Mouse (Mus musculus) cortical plate, adult 2 months (tissue): ENCODE measurements at regions not wholly inside any gene's neighbourhood (a gene's known extent, or its start where the extent isn't known, plus 50 kb on each side); places are given as distances from the start of the nearest gene placed in this dataset.

Experiments
- CTCF ChIP-seq: fragments of 200-500 bp; IDR thresholded peaks from 2 replicates; pipeline ENCODE4 v1.5.1; 2011; ENCODE audit warnings: mild to moderate bottlenecking, control low read depth, low read length; ENCODE audit not compliant: insufficient read depth; ENCODE audit errors: extremely low read depth
- POLR2A ChIP-seq: fragments of 200-500 bp; IDR thresholded peaks from 2 replicates; pipeline ENCODE4 v1.6.1; 2011; ENCODE audit warnings: mild to moderate bottlenecking, low read length, control low read depth; ENCODE audit not compliant: insufficient read depth; ENCODE audit errors: extremely low read depth

DNA sequence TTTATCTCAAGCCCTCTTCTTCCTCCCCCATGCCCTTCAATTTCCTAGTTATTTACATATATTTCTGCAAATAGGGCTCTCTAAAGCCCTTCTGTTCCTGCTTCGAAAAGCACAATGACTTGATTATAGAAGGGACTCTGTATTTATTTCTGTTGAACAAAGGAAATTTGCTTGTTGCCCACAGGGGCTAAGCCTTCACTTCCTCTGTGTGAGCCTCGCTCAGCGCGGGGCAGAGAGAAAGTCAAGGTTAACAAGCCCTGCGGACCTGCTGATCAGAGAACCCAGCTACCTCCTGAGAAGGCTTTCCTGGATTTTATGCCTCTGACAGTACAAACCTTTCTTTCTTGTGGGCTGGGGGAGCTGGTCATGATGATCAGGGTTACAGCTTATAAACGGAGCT, 136.0 kb downstream of the 1500009L16Rik start:
- no peak for TF ChIP-seq CTCF
- TF ChIP-seq POLR2A = no peak
